Mouse (Mus musculus) skeletal muscle tissue, adult 2 months (tissue): ENCODE results near the gene Cald1.

ENCODE experiments used
- DNase-seq: peaks from one replicate; pipeline ENCODE4 v3.0.0-alpha.2; 2012; ENCODE audit warnings: low read depth, low spot score

Gene Cald1

DNA sequence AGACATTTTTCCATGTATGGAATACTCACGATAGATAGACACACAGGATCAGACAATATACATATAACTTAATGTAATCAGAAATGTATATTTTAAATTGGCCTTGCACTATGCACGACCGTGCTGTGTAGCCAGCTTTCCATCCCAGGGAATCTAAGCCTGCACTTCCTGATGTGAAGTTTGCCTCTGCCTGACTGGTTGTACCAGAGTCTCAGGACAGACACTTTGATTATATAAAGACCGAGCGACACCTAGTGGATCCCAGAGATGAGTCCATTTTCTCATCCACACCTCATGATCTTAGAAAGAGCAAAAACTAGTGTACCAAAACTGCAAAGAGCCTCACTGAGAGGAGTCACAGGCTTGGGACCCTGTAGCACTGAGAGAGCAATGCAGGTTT, 156.1 kb downstream of the Cald1 start:
- peak; percentile 68 for DNase-seq

- DNase-seq: no peak
Observed at GRCm38 (mm10) chr6:34758340-34758739, 160.0 kb downstream of the Cald1 start.

DNA sequence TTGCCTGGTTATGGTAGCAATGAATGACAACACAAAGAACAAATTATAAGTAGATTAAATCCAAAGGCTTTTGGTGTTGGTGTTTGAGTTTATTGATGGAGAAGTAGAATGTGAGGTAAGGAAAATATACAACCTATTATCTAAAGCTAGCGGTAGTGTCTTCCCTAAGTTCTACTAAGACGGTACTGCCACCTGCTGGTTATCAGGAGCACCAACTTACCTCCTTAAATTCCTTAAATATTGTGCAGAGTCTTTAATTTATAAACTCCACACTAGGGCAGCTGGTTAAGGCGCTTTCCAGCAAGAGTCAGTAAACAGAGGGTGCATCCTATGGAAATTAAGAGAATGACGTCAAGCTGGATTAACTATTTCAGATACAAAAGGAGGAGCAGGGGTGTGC, 161.7 kb downstream of the Cald1 start:
- peak; percentile 52 for DNase-seq

DNA sequence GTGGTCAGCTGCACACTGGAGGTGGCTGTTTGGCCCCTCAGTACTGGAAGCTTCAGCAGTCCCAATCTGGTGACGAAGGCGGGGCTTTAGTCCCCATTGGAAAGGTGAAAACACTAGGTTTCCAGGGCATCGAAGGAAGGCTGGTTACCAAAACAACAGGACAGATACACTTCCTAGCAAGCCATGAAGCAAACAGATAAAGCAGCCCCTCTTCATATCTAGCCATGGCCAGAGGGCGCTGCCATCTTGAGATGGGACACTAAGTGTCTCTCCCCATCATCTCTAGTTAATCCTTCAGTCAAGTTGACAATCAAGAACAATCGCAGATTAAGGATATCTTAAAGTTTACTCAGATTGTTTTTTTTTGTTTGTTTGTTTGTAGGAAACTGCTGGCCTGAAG, 167.4 kb downstream of the Cald1 start:
- DNase-seq: no peak

DNA sequence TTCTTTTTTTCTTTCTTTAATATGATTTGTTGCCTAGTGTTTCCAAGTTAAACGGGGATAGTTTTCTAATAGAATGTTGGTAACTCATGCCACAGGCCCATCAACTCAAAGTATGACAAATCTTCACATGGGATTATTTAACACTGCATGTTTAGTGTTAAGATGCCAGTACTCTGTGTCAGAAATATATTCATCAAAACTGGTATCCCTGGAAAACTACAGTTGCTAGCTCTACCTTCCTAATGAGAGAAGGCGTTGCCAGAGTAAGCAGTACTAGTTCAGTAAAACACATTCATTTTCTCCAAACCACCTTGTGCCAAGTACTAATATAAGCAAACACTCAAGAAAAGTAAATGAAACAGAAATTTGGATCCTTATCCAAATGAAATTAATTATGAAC, 171.7 kb downstream of the Cald1 start:
- DNase-seq: no peak

DNA sequence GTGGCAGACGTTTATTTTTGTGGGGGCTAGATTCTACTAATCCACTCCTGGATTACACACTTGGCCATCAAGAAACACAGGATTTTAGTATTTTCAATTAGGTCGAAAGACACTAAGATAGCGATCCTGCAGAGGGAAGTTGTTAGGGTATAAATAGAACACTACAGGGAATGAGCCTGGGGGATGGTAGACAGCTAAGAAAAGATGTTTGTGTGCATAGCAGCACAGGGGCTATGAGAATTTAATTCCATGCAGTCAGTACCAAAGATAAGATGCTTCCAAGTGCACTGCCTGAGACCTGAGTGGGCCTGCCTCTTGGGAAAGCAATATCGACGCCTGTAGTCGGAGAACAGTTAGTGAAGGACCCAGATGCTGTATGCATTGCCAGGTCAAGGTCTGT, 172.2 kb downstream of the Cald1 start:
- no peak for DNase-seq

- DNase-seq: no peak
Observed at GRCm38 (mm10) chr6:34776396-34776795, 178.1 kb downstream of the Cald1 start.

GRCm38 (mm10) chr6:34777094-34777493, 178.8 kb downstream of the Cald1 start:
- no peak for DNase-seq

DNA sequence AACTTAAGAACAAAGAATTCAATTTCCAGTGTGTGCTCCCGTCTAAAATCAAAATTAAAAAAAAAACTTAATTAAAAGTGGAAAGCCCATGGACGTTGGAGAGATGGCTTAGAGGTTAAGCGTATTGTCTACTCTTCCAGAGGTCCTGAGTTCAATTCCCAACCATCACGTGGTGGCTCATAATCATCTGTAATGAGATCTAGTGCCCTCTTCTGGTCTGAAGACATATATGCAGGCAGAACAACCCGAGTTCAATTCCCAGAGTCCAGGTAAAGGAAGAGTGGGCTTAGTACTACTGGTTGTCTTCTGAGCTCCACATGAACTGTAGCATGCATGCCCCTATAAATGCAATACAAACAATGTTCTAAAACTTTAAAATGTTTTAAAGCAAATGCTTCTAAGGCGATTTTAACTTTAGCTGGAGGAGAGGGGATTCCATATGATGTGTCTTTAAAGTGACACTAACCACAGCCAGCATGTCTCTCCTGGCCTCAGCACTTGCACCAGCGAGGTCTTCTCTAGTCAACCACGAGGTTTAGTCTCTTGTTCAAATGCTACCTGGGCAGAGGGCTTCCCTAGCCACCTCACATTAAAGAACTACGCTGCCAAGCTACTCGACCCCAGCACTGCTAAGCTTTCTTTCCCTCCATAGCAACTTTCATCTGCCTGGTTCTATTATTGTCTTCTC, 179.8 kb downstream of the Cald1 start:
- no peak for DNase-seq

GRCm38 (mm10) chr6:34780231-34780942, 182.1 kb downstream of the Cald1 start, which contains the start of gene Agbl3:
TSS of gene Agbl3 (plus strand) at chr6:34780432.
- DNase-seq: peak; percentile 93

DNA sequence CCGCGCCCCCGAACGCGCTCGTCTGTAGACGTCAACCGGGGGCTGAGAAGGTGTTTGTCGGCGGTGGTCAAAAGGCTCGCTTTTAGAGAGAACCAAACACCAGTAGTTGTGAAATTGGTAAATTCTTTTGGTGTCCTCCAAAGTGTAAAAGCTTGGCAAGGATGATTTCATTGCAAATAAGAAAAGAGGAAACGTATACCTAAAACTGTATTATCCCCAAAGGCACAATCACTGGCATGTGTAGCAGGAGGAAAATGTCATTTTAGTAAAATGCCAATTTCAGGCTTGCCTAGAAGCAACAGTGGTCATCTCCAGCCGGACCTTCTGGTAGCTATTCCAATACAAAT, 182.6 kb downstream of the Cald1 start:
- DNase-seq: no peak

DNA sequence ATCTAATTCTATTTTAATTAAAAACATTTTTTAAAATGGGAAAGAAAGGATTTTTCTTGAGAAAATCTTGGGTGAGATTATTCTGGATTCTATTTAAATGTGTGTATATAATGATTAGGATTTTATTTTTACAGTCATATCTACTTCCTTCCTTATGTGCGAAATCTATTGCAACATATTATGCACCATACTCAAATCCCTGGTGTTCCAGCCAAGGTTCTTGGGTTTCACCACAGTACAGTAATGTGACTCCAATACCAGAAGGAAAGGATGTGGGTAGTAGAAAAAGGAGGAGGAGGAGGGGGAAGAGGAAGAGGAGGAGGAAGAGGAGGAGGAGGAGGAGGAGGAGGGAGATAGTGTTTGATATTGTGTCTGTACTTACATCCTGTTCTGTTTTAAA, 184.2 kb downstream of the Cald1 start:
- no peak for DNase-seq

- DNase-seq: no peak
Observed at GRCm38 (mm10) chr6:34796881-34797280, 198.6 kb downstream of the Cald1 start.

- no peak for DNase-seq
Observed at GRCm38 (mm10) chr6:34797887-34798286, 199.6 kb downstream of the Cald1 start.

DNA sequence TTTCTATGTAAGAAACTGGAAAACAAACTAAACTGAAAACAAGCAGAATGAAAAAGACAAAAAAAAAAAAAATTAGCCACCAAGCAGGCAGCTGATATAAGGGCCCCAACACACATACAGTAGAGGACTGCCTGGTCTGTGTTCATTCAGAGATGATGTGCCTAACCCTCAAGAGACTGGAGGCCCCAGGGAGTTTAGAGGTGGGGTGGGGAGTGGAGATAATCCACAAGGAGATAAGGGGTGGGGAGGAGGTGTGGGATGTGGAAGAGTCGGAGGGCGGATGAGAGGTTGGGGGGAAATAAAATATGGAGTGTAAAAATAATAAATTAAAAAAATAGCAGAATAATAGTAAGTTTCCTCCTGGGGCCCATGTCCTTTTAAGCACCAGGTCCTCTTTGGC, 207.3 kb downstream of the Cald1 start:
- DNase-seq: no peak

GRCm38 (mm10) chr6:34810651-34811050, 212.4 kb downstream of the Cald1 start:
- DNase-seq: no peak

GRCm38 (mm10) chr6:34824406-34824805, 226.1 kb downstream of the Cald1 start:
- DNase-seq: no peak
